Mouse (Mus musculus) c-Kit-negative CD71-positive TER-119-positive erythroid progenitor cells, embryonic 14.5 days (primary cell): ENCODE measurements around the gene Fcrla.
A peak's percentile ranks its signal among the peaks of the same experiment; 100 is the strongest.
"Not testable (repeated sequence)": the region's sequence is repeated elsewhere in the genome, so short reads cannot be mapped to it uniquely, and the experiment has no call there.

Experiments
- DNase-seq: peaks from one replicate; pipeline ENCODE4 v3.0.0-alpha.2; 2013; ENCODE audit warnings: low read depth, low spot score

The Fcrla gene

DNA sequence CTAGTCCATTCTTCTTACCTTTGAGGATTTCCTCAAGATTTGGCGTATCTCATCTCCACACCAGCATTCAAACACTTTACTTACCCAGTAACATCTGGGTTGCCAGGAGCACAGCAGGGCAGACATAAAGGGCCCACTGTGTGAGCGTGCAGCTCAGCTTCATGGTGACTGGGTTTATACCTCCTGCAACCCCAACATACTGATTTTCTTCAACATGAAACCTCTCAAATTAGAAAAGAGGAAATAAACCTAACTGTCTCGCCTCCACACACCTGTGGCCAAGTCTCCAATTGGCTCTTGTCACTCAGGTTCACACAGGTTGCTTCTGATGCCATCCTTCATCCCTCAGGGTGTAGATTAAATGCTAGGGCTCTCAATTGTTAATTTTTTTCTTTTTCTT, at the start of gene Fcrla:
Gene Fcrla (minus strand): TSS at position 206 of the 400 bp plus-strand sequence.
- DNase-seq = no peak

DNA sequence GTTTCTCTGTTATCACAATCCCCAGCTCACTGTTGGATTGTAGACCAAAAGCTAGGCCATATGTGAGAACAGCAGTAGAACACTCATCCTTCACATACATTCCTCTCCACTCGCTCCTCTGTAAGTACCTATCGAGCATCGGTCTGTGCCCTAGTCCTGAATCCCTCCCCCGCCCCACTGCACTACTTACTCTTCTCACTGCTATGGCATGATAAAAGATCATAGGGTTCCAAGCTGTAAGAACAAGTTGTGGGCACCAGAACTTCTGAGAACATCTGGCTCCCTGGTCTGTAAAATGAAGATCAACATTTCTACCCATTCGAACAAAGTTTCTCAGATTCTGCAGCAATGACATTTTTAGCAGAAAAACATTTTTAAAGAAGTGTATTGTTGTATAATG, 49.1 kb upstream of the Fcrla start, which contains the start of gene Fcgr2b:
Gene Fcgr2b (minus strand): TSS at position 101 of the 400 bp plus-strand sequence.
- DNase-seq = no peak

DNA sequence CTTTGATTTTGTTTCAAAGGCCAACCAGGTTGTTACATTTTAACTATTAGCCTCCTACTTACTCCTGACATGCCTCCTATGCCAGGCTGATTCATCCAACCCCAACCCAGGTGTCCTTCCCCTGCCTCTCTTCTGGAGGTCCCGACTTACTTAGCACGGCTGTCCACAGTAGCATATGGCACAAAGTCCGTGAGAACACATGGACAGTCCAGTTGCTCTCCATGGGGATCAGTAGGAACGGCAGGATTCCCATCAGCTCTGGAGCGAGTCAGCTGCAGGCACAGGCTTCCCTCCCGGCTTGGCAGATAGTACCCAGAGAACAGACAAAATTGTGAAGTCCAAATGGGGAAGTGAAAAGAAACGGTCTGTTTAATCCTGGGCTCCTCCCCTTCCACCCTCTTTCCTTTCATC, 48.4 kb upstream of the Fcrla start:
- no peak for DNase-seq

DNA sequence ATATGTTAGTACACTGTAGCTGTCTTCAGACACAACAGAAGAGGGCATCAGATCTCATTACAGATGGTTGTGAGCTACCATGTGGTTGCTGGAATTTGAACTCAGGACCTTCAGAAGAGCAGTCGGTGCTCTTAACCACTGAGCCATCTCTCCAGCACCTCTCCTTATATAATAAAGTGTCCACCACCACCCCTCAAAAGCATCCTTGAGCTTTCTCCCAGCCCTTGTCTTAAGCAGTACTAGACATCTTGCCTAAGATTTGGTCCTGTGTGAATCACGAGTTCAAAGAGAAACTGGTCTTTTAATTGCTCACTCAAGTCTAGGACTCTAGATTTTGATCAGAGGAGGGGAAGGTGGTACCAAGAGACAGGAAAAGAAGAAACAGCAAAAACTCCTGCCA, 48.0 kb upstream of the Fcrla start:
- not testable (repeated sequence) for DNase-seq

DNA sequence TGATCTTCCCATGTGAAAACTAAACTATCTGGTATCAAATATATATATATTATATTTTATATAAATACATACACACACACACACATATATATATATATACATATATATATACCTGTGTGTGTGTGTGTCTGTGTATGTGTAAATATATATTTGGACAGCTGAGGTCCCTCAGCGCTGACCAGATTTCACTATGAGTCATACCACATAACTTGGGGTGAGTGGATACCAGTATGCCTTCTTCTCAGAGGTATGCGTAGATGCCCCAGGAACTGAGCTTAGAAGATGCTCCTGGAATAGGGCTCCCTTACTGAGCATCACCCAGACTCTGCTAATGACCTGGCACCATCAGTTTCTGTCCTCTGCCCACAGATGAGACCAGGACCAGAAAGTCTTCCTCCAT, 47.4 kb upstream of the Fcrla start:
- DNase-seq = no peak

DNA sequence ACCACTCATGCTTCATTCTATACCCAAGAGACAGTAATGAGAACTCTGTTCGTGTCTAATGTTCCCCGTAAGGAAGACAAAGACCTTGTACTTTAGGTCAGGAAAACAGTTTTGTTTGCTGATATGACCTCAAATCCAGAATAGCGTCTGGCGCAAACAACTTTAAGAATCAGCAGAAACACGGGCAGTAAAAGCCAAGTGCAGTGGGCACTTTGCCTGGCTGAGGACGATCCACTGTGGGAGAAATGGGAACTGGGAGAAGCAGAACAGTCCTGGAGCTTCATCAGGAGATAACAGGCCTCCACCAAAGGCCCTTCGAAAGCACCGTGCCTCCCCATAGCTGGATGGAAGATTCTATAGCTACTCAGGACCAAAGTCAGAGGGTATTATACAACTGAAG, 46.8 kb upstream of the Fcrla start:
- no peak for DNase-seq

DNA sequence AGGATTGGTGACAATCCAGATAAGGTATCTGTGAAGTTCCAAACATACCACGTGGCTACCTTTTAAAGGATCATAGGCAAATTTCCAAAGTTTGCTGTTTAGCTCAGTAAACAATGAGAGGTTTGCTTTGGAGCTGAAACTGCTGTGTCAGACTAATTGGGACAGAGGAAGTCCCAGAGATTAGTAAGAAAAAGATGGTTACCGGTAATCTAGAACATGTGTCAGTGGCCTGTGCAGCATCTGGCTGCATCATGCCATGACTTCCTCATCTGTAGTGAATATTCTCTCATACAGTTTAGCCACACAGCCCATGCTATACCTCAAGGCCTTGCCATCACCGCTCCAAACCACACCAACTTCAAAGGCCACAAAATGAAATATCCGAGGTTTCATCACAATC, 45.6 kb upstream of the Fcrla start:
- DNase-seq = no peak

DNA sequence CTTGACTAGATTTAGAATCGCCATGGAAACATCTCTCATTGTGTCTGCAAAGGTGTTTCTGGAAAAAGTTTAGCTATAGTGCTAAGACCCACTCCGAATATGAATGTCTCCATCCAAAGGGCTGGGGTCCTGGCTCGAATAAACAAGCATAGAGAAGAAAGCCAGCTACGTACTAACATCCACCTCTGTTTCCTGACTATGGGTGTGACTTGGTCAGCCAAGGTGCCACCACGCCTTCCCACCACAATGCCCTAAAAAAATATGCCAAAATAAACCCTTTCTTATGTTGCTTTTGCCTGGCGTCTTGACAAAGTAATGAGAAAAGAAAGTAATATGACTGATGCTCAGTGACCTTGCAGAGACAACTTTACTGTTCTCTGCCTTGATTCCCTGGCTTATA, 45.1 kb upstream of the Fcrla start:
- DNase-seq = no peak

DNA sequence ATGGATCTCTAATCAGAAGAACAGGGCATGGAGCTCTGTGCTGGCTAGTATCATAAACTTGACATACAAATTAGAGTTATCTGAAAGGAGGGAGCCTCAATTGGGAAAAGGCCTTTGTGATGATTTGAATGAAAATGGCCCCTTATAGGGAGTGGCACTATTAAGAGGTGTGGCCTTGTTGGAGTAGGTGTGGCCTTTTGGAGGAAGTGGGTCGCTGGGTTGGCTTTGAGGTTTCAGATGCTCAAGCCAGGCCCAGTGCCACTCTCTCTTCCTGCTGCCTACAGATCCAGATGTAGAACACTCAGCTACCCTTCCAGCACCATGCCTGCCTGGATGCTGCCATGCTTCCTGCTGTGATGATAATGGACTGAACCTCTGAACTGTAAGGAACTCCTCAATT, 41.2 kb upstream of the Fcrla start:
- DNase-seq = no peak

DNA sequence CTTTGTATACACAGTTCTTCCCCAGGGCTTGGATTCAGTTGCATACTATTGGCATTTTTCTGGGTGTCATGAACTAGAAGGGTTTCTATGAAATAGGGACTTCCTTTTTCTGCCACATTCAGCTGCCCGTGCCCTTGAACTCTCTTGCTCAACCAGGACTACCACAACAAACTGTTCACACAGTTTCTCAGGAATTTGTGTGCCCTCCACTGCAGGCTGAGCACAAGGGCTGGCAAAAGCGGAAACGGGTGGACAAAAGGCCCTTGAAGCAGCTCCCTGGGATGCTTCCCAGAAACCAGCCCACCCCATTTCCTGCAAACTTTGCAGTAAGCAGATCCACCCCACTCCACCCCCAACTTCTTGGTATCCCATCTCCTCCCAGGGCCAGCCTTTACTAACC, 40.2 kb upstream of the Fcrla start:
- no peak for DNase-seq

DNA sequence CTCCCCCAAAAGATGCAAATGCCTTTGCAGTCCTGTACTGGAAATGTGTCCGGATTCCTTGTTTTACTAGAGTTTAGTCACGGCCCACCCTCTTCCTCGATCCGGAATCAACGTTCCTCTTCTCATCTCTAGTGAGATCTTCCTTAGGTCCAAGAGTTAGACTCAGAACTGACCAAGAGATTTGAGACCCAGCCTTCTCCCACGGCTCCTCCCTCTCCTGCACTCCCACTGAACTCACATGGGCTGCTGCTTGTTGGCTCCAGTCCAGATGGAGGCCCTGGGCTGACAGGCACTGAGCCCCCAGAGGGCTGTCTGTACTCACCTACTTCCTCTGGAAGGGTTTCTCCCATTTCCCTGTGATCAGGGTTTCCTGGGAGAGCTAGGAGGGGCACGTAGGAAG, 35.7 kb upstream of the Fcrla start:
- DNase-seq = no peak

DNA sequence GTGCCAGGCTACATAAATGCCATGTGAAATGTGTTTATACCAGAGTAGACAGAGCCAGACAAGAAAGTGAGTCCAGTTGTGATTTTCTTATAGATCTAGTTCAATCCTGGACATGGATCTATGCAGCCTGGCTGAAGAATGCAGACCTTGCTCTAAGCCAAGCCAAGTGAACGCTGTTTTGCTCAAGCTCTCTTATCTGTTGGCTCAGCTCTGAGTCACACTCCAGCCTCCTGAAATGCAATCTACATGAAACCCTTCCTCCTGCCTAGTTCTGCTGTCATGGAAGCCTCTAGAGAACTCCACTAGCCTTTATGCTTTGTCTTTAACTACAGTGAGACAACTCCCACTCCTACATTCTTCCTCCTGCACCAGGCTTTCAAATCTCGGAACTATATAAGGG, 34.9 kb upstream of the Fcrla start:
- no peak for DNase-seq

DNA sequence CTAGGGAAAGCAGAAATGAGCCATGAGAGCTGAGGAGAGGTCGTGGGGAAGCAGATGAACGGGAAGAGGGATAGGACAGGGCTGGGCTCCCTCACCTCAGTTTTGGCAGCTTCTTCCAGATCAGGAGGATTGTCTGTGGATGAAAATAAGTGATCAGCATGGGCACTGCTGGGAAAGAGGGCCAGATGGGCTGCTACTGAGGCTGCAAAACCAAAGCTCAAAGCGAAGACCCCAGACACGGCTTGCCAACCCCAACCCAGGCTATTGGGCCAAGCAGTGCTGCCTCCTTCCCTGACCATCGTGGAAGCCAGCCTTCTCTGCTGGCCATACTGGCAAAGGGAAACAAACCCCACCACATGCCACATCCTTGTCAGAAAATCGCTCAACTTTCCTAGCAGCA, 33.7 kb upstream of the Fcrla start:
- no peak for DNase-seq

DNA sequence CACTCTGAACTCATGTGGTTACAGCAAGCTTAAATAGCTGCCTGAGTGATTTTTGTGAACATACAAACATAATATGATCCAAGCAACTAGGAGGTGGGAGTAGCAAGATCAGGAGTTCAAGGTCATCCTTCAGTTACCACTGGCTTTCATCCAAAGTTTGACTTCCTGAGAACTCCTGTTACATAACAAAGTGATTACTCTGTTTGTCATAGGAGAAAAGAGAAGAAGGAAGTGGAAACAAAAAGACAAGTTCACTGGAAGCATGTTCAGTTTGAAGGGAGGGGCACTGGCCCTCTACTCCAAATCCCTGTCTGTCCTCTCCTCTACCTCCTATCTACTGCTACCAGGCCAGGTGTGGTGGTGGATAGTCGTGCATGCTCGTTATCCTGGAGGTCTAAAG, 32.4 kb upstream of the Fcrla start:
- DNase-seq = no peak

DNA sequence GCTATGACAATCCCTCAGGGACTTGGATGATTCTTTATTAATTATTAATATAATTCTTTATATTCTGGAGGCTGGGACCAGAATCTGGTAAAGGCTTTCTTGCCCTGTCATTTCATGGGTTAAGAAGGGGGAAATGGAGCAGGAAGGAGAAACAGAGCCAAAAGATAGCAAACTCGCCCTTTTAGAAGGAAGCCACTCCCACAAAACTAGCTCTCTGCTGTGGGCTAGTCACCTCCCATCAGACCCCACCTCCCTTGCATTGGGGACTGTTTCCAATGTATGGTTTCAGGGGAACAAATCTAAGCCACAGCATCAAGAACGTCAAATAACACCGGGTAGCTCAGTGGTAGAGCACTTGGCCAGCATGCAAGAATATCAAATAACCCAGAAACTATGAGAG, 30.8 kb upstream of the Fcrla start:
- DNase-seq = no peak

DNA sequence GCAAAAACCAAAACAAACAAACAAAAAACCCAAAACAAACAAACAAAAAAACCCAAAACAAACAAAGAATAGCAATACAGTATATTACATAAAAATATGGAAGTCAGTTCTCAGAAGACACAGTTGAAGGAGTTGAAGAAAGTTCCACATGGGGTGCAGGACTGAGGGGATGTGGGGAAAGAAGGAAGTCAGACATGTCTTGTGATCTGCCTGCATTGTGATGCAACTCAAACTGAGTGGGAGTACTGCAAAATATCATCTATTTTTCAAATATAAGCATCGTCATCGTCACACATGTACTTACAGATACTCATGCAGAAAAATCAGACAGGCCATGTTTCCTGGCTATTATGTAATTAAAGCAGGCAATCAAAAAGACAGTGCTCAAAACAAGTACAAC, 25.8 kb upstream of the Fcrla start:
- DNase-seq = no peak

DNA sequence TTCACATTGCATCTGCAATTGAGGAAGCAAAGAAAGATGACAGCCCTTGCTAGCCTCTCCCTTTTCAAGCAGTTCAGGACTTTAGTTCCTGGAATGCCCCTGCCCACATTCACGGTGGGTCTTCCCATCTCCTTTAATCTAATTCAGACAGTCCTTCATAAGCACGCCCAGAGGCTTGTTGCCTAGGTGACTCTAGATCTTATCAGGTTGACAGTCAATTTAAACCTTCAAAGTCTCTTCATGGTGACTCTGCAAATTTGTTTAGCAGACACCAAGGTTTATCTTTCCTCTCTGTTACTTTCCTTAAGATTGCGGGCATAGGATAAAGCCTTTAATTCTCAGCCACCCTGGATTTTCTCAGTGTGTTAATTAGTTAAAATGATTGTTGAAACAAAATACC, 23.4 kb upstream of the Fcrla start:
- peak; percentile 9 for DNase-seq

DNA sequence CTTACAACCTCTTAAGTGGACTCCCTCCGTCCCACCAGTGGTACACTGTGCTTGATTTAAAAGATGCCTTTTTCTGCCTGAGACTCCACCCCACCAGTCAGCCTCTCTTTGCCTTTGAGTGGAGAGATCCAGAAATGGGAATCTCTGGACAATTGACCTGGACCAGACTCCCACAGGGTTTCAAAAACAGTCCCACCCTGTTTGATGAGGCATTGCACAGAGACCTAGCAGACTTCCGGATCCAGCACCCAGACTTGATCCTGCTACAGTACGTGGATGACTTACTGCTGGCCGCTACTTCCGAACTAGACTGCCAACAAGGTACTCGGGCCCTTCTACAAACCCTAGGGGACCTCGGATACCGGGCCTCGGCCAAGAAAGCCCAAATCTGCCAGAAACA, 17.5 kb upstream of the Fcrla start:
- DNase-seq = not testable (repeated sequence)

DNA sequence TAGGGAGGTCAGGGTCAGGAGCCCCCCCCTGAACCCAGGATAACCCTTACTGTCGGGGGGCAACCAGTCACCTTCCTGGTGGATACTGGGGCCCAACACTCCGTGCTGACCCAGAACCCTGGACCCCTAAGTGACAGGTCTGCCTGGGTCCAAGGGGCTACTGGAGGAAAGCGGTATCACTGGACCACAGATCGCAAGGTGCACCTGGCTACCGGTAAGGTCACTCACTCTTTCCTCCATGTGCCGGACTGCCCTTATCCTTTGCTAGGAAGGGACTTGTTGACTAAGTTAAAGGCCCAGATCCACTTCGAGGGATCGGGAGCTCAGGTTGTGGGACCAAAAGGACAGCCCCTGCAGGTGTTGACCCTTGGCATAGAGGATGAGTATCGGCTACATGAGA, 16.8 kb upstream of the Fcrla start:
- not testable (repeated sequence) for DNase-seq

DNA sequence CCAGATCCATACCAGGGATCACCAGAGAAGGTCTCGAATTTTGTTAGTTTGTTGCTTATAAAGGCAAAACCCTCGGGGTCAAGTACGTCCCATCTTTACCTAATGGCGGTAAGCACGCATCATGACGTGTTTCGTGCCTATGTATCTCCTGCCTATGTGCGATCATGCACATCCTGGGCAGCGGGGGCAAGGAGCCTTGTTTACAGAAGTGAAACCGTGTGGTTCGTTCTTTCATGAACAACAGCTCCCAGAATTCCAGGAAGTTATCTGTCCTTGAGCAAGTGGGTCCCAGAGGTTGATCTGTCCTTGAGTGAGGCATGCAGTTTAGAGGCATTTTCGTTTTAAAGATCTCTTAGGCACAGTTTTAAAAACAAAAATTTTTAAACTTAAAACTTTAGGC, 11.9 kb upstream of the Fcrla start:
- no peak for DNase-seq

DNA sequence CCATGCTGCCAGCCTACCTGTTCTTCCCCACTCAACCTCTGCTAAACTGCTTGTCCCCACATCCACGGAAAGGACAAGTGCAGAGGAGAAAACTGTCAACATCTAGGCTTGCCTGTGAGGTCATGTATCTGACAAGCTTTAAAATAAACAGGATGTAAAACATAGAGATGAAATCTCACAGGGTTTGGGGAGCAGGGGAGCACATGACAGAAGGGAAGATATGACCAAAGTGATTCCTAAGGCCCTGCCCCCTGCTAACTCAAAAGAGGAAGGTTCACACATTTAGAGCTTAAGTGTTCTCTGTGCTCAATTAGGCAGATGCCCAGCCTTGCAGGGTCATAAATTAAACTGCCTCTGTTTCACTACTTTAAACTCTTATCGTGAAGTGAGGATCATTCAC, 7.0 kb upstream of the Fcrla start:
- no peak for DNase-seq

DNA sequence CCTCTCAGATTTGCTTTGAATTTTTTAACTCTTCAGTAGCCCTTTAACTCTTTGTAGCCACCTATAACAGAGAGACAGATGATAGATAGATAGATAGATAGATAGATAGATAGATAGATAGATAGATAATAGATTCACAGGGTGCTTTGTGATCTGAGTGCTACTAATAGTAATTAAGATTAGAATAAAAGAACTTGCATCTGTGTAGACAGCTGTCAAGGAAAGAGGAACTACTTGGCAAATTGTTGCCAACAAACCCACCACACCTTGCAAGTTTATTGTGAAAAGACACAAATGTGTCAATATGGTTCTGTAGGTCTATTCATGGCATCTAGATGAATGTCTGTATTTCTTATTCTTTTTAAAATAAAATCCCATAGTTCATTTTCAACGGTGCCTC, 6.6 kb upstream of the Fcrla start:
- DNase-seq = no peak

DNA sequence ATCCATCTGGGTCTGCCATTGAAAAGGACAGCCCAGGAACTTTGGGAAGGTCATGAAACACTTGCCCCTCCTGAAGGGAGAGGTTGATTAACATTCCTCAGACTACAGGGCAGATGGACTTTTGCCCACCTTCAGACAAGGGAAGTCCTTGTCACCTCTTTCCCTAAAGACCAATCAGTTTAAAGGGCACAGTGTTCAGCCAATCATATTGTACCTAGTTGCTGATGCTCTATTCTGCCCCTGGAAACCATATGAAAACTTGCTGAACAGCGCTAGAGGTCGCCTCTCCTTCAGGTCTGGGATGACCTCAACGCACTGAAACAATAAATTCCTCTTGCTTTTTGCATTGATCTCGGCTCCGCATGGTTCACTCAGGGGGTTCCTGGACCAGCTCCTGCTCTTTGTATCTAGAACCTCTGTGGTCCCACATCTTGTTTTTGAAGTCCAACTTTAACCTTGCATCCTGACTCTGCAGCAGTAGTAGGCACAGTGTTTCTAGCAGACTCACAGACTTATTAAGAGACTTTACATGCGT, 6.1 kb upstream of the Fcrla start:
- no peak for DNase-seq

DNA sequence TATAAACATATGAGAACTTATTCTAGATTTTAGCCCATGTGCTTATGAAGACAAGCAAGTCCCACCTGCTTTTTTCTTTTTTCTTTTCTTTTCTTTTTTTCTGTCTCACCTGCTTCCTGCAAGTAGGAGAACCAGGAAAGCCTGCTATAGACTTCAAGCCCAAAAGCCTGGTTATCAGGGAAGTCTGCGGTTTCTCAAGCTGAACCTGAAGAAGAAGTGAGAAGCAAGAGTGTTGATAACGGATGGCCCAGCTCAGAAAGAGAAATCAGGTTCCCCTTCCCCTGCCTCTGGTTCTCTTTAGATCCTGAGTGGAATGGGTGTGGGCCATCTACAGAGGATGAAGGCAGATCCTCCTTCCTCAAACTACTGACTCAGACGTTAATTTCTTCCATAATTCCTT, 4.7 kb upstream of the Fcrla start:
- DNase-seq = no peak

DNA sequence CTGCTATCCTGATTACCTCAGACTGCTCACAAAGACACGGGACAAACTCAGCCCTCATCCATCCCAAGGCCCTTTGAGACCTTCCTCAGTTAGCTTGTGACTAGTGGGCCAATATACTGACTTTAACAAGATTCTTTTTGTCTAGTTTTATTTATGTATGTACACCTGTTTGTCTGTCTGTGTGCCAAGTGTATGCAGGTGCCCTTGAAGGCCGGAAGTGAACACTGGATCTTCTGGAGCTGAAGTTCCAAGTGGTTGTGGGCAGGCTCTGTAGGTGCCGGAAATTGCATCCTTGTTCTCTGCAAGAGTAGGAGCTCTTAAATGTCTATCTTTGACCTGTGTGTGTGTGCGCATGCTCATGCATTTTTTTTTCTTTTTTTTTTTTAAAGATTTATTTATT, 1.9 kb upstream of the Fcrla start:
- DNase-seq = no peak
